Mouse (Mus musculus): ENCODE measurements around the gene Pard3b. TPM values are rescaled to one million over a fixed set of nuclear protein-coding genes. Genes with fewer than 3 reads are reported as not detected.

Pard3b gene
- total and polyA plus RNA-seq, 2 experiments: 0.50 to 3.0 TPM

GRCm38 (mm10) chr1:62071139-62071538 lies 432.5 kb downstream of the Pard3b start:
- Histone ChIP-seq H3K4me3 (ENCODE audit: insufficient read depth, low read depth, low read length) (no peak overlapping the region), H3K9ac (ENCODE audit: low read depth, low read length) (no peak overlapping the region), H3K4me1 (ENCODE audit: control insufficient read depth, insufficient read depth, low read length) (no peaks in the 10 kb centered on the region), H3K27me3 (ENCODE audit: control insufficient read depth, insufficient read depth, low read length) (no peaks in the 10 kb centered on the region), H3K27ac (replicated peaks; ENCODE audit: insufficient read depth, low read depth, low read length) (no peak overlapping the region), H3K79me2 (ENCODE audit: control insufficient read depth, insufficient read depth, low read length) (no peaks in the 10 kb centered on the region), H3K36me3 (ENCODE audit: control insufficient read depth, insufficient read depth, low read length) (no peaks in the 10 kb centered on the region)
- TF ChIP-seq POLR2A (IDR thresholded peaks at IDR 0.05; ENCODE audit: extremely low read depth, insufficient read depth, low read length): no peak
- TF ChIP-seq CTCF (IDR thresholded peaks at IDR 0.05; ENCODE audit: low read depth, low read length): no peak
- 55% methylated on average over 7 of the region's 7 CpGs for WGBS
- no peak for DNase-seq (ENCODE audit: extremely low read depth, low read depth, low spot score)

- no peak for TF ChIP-seq CTCF (IDR thresholded peaks at IDR 0.05; ENCODE audit: low read depth, low read length)
- no peak for TF ChIP-seq POLR2A (IDR thresholded peaks at IDR 0.05; ENCODE audit: extremely low read depth, insufficient read depth, low read length)
- 97% methylated on average over 3 of the region's 3 CpGs for WGBS
- Histone ChIP-seq H3K4me3 (ENCODE audit: insufficient read depth, low read depth, low read length) (no peak overlapping the region), H3K36me3 (ENCODE audit: control insufficient read depth, insufficient read depth, low read length) (no peaks in the 10 kb centered on the region), H3K27ac (replicated peaks; ENCODE audit: insufficient read depth, low read depth, low read length) (no peak overlapping the region), H3K4me1 (ENCODE audit: control insufficient read depth, insufficient read depth, low read length) (no peaks in the 10 kb centered on the region), H3K9ac (ENCODE audit: low read depth, low read length) (no peak overlapping the region), H3K79me2 (ENCODE audit: control insufficient read depth, insufficient read depth, low read length) (no peaks in the 10 kb centered on the region), H3K27me3 (ENCODE audit: control insufficient read depth, insufficient read depth, low read length) (no peaks in the 10 kb centered on the region)
- DNase-seq (ENCODE audit: extremely low read depth, low read depth, low spot score): no peak
These were observed 437.5 kb downstream of the Pard3b start for GRCm38 (mm10) chr1:62076171-62076570.

- 94% methylated on average over 4 of the region's 4 CpGs for WGBS
- no peak overlapping the region for H3K4me3 ChIP-seq (ENCODE audit: insufficient read depth, low read depth, low read length)
- H3K4me1 ChIP-seq (ENCODE audit: control insufficient read depth, insufficient read depth, low read length): no peaks in the 10 kb centered on the region
- no peaks in the 10 kb centered on the region for H3K27me3 ChIP-seq (ENCODE audit: control insufficient read depth, insufficient read depth, low read length)
- no peak overlapping the region for H3K27ac ChIP-seq (replicated peaks; ENCODE audit: insufficient read depth, low read depth, low read length)
- H3K79me2 ChIP-seq (ENCODE audit: control insufficient read depth, insufficient read depth, low read length): no peaks in the 10 kb centered on the region
- no peak overlapping the region for H3K9ac ChIP-seq (ENCODE audit: low read depth, low read length)
- DNase-seq (ENCODE audit: extremely low read depth, low read depth, low spot score): no peak
- no peak for TF ChIP-seq POLR2A (IDR thresholded peaks at IDR 0.05; ENCODE audit: extremely low read depth, insufficient read depth, low read length)
- H3K36me3 ChIP-seq (ENCODE audit: control insufficient read depth, insufficient read depth, low read length): no peaks in the 10 kb centered on the region
These were observed 442.5 kb downstream of the Pard3b start for GRCm38 (mm10) chr1:62081129-62081528.

- no peaks in the 10 kb centered on the region for H3K36me3 ChIP-seq (ENCODE audit: control insufficient read depth, insufficient read depth, low read length)
- no peak overlapping the region for H3K27ac ChIP-seq (replicated peaks; ENCODE audit: insufficient read depth, low read depth, low read length)
- H3K4me1 ChIP-seq (ENCODE audit: control insufficient read depth, insufficient read depth, low read length): no peaks in the 10 kb centered on the region
- no peak for DNase-seq (ENCODE audit: extremely low read depth, low read depth, low spot score)
- 89% methylated on average over 6 of the region's 6 CpGs for WGBS
- H3K27me3 ChIP-seq (ENCODE audit: control insufficient read depth, insufficient read depth, low read length): no peaks in the 10 kb centered on the region
- H3K9ac ChIP-seq (ENCODE audit: low read depth, low read length): no peak overlapping the region
- TF ChIP-seq CTCF (IDR thresholded peaks at IDR 0.05; ENCODE audit: low read depth, low read length) (no peak), POLR2A (IDR thresholded peaks at IDR 0.05; ENCODE audit: extremely low read depth, insufficient read depth, low read length) (no peak)
- H3K79me2 ChIP-seq (ENCODE audit: control insufficient read depth, insufficient read depth, low read length): no peaks in the 10 kb centered on the region
- no peak overlapping the region for H3K4me3 ChIP-seq (ENCODE audit: insufficient read depth, low read depth, low read length)
These were observed 447.4 kb downstream of the Pard3b start for GRCm38 (mm10) chr1:62085995-62086394.

- H3K4me1 ChIP-seq (ENCODE audit: control insufficient read depth, insufficient read depth, low read length): no peaks in the 10 kb centered on the region
- H3K79me2 ChIP-seq (ENCODE audit: control insufficient read depth, insufficient read depth, low read length): no peaks in the 10 kb centered on the region
- H3K27me3 ChIP-seq (ENCODE audit: control insufficient read depth, insufficient read depth, low read length): no peaks in the 10 kb centered on the region
- H3K9ac ChIP-seq (ENCODE audit: low read depth, low read length): no peak overlapping the region
- no peak overlapping the region for H3K27ac ChIP-seq (replicated peaks; ENCODE audit: insufficient read depth, low read depth, low read length)
- H3K36me3 ChIP-seq (ENCODE audit: control insufficient read depth, insufficient read depth, low read length): no peaks in the 10 kb centered on the region
- no peak for DNase-seq (ENCODE audit: extremely low read depth, low read depth, low spot score)
- no peak overlapping the region for H3K4me3 ChIP-seq (ENCODE audit: insufficient read depth, low read depth, low read length)
- 90% methylated on average over 10 of the region's 10 CpGs for WGBS
- TF ChIP-seq CTCF (IDR thresholded peaks at IDR 0.05; ENCODE audit: low read depth, low read length) (no peak), POLR2A (IDR thresholded peaks at IDR 0.05; ENCODE audit: extremely low read depth, insufficient read depth, low read length) (no peak)
These were observed 448.8 kb downstream of the Pard3b start for GRCm38 (mm10) chr1:62087464-62087863.

GRCm38 (mm10) chr1:62094885-62095284 lies 456.3 kb downstream of the Pard3b start:
- Histone ChIP-seq H3K9ac (ENCODE audit: low read depth, low read length) (no peak overlapping the region), H3K36me3 (ENCODE audit: control insufficient read depth, insufficient read depth, low read length) (no peaks in the 10 kb centered on the region), H3K27me3 (ENCODE audit: control insufficient read depth, insufficient read depth, low read length) (no peaks in the 10 kb centered on the region), H3K4me3 (ENCODE audit: insufficient read depth, low read depth, low read length) (no peak overlapping the region), H3K27ac (replicated peaks; ENCODE audit: insufficient read depth, low read depth, low read length) (no peak overlapping the region), H3K79me2 (ENCODE audit: control insufficient read depth, insufficient read depth, low read length) (no peaks in the 10 kb centered on the region), H3K4me1 (ENCODE audit: control insufficient read depth, insufficient read depth, low read length) (no peaks in the 10 kb centered on the region)
- no peak for TF ChIP-seq POLR2A (IDR thresholded peaks at IDR 0.05; ENCODE audit: extremely low read depth, insufficient read depth, low read length)
- TF ChIP-seq CTCF (IDR thresholded peaks at IDR 0.05; ENCODE audit: low read depth, low read length): no peak
- 90% methylated on average over 7 of the region's 7 CpGs for WGBS
- DNase-seq (ENCODE audit: extremely low read depth, low read depth, low spot score): no peak

Data from liver, adult 2 months (tissue).